Comparison of ENCODE assay signal across 2 mouse cellular contexts in the genomic region with DNA sequence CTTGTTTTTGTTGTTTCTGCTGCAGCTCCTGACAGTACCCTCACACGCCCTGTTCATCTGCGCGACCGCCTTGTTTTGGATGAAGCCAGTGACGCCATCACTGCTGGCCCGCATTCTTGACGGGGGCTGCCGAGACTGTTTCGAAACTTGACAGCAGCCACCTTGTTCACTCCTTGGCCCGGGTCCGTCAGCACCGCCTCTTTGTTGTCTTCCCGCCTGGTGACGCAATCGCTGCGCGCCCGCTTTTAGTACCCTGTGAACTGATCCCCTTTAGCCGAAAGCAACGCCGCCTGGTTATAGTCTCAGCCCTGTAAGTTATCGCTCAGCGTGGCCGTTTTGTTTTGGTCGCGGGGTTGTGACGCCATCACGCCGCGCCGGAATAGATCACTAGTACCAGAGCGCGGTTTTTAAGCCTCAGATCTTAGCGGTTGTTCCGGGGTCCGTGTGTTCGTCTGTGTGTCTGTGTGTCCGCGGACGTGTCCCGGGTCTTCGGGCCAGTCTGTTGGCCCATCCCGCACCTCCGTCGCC.
TF ChIP-seq lines count a peak whose summit lies in the region.

No protein-coding gene starts in this region.

TF ChIP-seq in C2C12, 6 proteins besides CTCF, POLR2A, EP300 and RAD21 (continued from another document):
- TF ChIP-seq FOSL1 (IDR thresholded peaks at IDR 0.05; ENCODE audit: insufficient read depth, low read length, poor library complexity, severe bottlenecking) = no peak
- no peak for TF ChIP-seq USF1 (IDR thresholded peaks at IDR 0.05; ENCODE audit: low read depth)
- no peak for TF ChIP-seq MYOG (IDR thresholded peaks at IDR 0.05; ENCODE audit: control insufficient read depth, extremely low read depth, insufficient read length)
- no peak for TF ChIP-seq MAX (IDR thresholded peaks at IDR 0.05)
- TF ChIP-seq MYOD1 (IDR thresholded peaks at IDR 0.05; ENCODE audit: control insufficient read depth, insufficient read length, low read depth) = no peak

TF ChIP-seq in myocyte, 11 proteins besides CTCF, POLR2A, EP300 and RAD21 (continued from another document):
- TF ChIP-seq POLR2AphosphoS2 (IDR thresholded peaks at IDR 0.05; ENCODE audit: insufficient read length, low read depth) (no peak), E2F4 (IDR thresholded peaks at IDR 0.05; ENCODE audit: insufficient read depth) (peak; percentile 94)
